Mouse (Mus musculus) lung, postnatal 0 days (tissue): ENCODE results near the gene Tas2r115. TPM values are rescaled to one million over a fixed set of nuclear protein-coding genes. Genes with fewer than 3 reads are reported as not detected.
"Not testable (repeated sequence)": the region's sequence is repeated elsewhere in the genome, so short reads cannot be mapped to it uniquely, and the experiment has no call there.

Source experiments
- ATAC-seq: fragments of 200-750 bp; cut with Nextera tagmentation; 2 replicates; pipeline ENCODE4 v1.8.0; 2017; ENCODE audit warnings: moderate library complexity
- DNase-seq: peaks from one replicate; pipeline ENCODE4 v3.0.0-alpha.2; 2016; ENCODE audit warnings: low spot score
- H3K27ac ChIP-seq: fragments of 300-500 bp; sonication (generic); 2 replicates; pipeline ENCODE4 v1.5.1; 2014; ENCODE audit warnings: antibody characterized with exemption, mild to moderate bottlenecking, low read length, mixed read lengths
- H3K27me3 ChIP-seq: fragments of 300-500 bp; sonication (generic); replicated peaks from 2 replicates; pipeline ENCODE4 v1.6.1; 2014; ENCODE audit warnings: low read length, mixed read lengths; ENCODE audit not compliant: insufficient read depth
- H3K36me3 ChIP-seq: fragments of 300-500 bp; sonication (generic); 2 replicates; pipeline ENCODE4 v1.6.1; 2014; ENCODE audit warnings: low read length, mixed read lengths; ENCODE audit not compliant: insufficient read depth
- H3K4me1 ChIP-seq: fragments of 300-500 bp; sonication (generic); 2 replicates; pipeline ENCODE4 v1.6.1; 2014; ENCODE audit warnings: antibody characterized with exemption, low read depth, low read length, mixed read lengths; ENCODE audit not compliant: insufficient read depth
- H3K4me2 ChIP-seq: fragments of 300-500 bp; sonication (generic); replicated peaks from 2 replicates; pipeline ENCODE4 v1.6.1; 2014; ENCODE audit warnings: low read depth, mild to moderate bottlenecking, low read length, moderate library complexity, mixed read lengths
- H3K4me3 ChIP-seq: fragments of 300-500 bp; sonication (generic); 2 replicates; pipeline ENCODE4 v1.5.1; 2014; ENCODE audit warnings: low read depth, low read length
- H3K9ac ChIP-seq: fragments of 300-500 bp; sonication (generic); replicated peaks from 2 replicates; pipeline ENCODE4 v1.6.1; 2014; ENCODE audit warnings: low read depth, mild to moderate bottlenecking
- H3K9me3 ChIP-seq: fragments of 300-500 bp; sonication (generic); 2 replicates; pipeline ENCODE4 v1.6.1; 2016; ENCODE audit warnings: low read length, mixed read lengths
- CTCF ChIP-seq: IDR thresholded peaks from 2 replicates; pipeline ENCODE4 v1.5.1; 2016; ENCODE audit warnings: antibody characterized with exemption, mild to moderate bottlenecking
- EP300 ChIP-seq: IDR thresholded peaks from 2 replicates; pipeline ENCODE4 v1.6.1; 2016; ENCODE audit warnings: antibody characterized with exemption, mild to moderate bottlenecking, control low read depth
- WGBS: fragments of 180-500 bp; shearing (Covaris S2); extraction: QIAGEN DNeasy Blood & Tissue Kit; methylation state at CpG from one replicate; pipeline ENCODE4 v1.1.7; 2014; 5-methylcytosine and 5-hydroxymethylcytosine counted together
- polyA plus RNA-seq: library from polyadenylated mRNA; unstranded; fragments of >200 nt; fragmentation: Nextera tagmentation; extraction: Ambion mirVana; gene quantifications from 2 replicates; pipeline ENCODE4 v1.2.1, GENCODE M21; 2015

Tas2r115 gene
- not detected in 2 replicates for polyA plus RNA-seq

- H3K36me3 ChIP-seq: no peaks in the 10 kb centered on the region
- no peak within 1 kb of the TSS for H3K4me3 ChIP-seq
- no peaks in the 10 kb centered on the region for H3K9me3 ChIP-seq
- no peak for DNase-seq
- no peak within 1 kb of the TSS for H3K27ac ChIP-seq
- H3K27me3 ChIP-seq: no peaks in the 10 kb centered on the region
- H3K4me2 ChIP-seq: no peak within 1 kb of the TSS
- WGBS: 53% methylated on average over 2 of the region's 2 CpGs
- TF ChIP-seq EP300 (no peak), CTCF (no peak)
- no peak within 1 kb of the TSS for H3K9ac ChIP-seq
- no peaks in the 10 kb centered on the region for H3K4me1 ChIP-seq
- ATAC-seq: no peak
Measured at GRCm38 (mm10) chr6:132737935-132738334, at the start of gene Tas2r115. Tas2r115 (minus strand) TSS chr6:132738035.

GRCm38 (mm10) chr6:132778062-132778461 is 40.2 kb upstream of the Tas2r115 start, which contains the start of gene Tas2r136:
Tas2r136 (minus strand) TSS chr6:132778162.
- Histone ChIP-seq H3K36me3 (no peaks in the 10 kb centered on the region), H3K27ac (no peak within 1 kb of the TSS), H3K9me3 (no peaks in the 10 kb centered on the region), H3K9ac (no peak within 1 kb of the TSS), H3K4me2 (no peak within 1 kb of the TSS), H3K4me1 (no peaks in the 10 kb centered on the region), H3K4me3 (no peak within 1 kb of the TSS), H3K27me3 (no peaks in the 10 kb centered on the region)
- TF ChIP-seq CTCF (no peak), EP300 (no peak)
- DNase-seq: no peak
- no peak for ATAC-seq

GRCm38 (mm10) chr6:132761831-132762230 is 24.0 kb upstream of the Tas2r115 start, which contains the start of gene Tas2r102:
Tas2r102 (plus strand) TSS chr6:132762131.
- Histone ChIP-seq H3K4me2 (no peak within 1 kb of the TSS), H3K9me3 (no peaks in the 10 kb centered on the region), H3K27me3 (no peaks in the 10 kb centered on the region), H3K36me3 (no peaks in the 10 kb centered on the region), H3K27ac (no peak within 1 kb of the TSS), H3K4me1 (no peaks in the 10 kb centered on the region), H3K9ac (no peak within 1 kb of the TSS), H3K4me3 (no peak within 1 kb of the TSS)
- WGBS: 92% methylated on average over 2 of the region's 2 CpGs
- TF ChIP-seq EP300 (no peak), CTCF (no peak)
- DNase-seq (no peak), ATAC-seq (no peak)

GRCm38 (mm10) chr6:132754430-132754829 is 16.6 kb upstream of the Tas2r115 start, which contains the start of gene Tas2r124:
Tas2r124 (plus strand) TSS chr6:132754730.
- no peak for TF ChIP-seq CTCF
- no peak for TF ChIP-seq EP300
- ATAC-seq: no peak
- DNase-seq: no peak
- WGBS: 86% methylated on average over 1 of the region's 1 CpGs
- Histone ChIP-seq H3K36me3 (no peaks in the 10 kb centered on the region), H3K9me3 (no peaks in the 10 kb centered on the region), H3K4me2 (no peak within 1 kb of the TSS), H3K4me3 (no peak within 1 kb of the TSS), H3K27me3 (no peaks in the 10 kb centered on the region), H3K27ac (no peak within 1 kb of the TSS), H3K4me1 (no peaks in the 10 kb centered on the region), H3K9ac (no peak within 1 kb of the TSS)

- no peak for TF ChIP-seq EP300
- no peak for TF ChIP-seq CTCF
- ATAC-seq (no peak), DNase-seq (no peak)
- 69% methylated on average over 2 of the region's 2 CpGs for WGBS
- Histone ChIP-seq H3K27me3 (no peaks in the 10 kb centered on the region), H3K4me3 (no peak overlapping the region), H3K27ac (no peak overlapping the region), H3K9ac (no peak overlapping the region), H3K36me3 (no peaks in the 10 kb centered on the region), H3K9me3 (no peaks in the 10 kb centered on the region), H3K4me2 (no peak overlapping the region), H3K4me1 (no peaks in the 10 kb centered on the region)
Measured at GRCm38 (mm10) chr6:132750206-132750605, 12.4 kb upstream of the Tas2r115 start.

GRCm38 (mm10) chr6:132711828-132712227 is 26.0 kb downstream of the Tas2r115 start, which contains the start of gene Tas2r122:
Tas2r122 (minus strand) TSS chr6:132711928.
- DNase-seq (no peak), ATAC-seq (no peak)
- no peaks in the 10 kb centered on the region for H3K4me1 ChIP-seq
- H3K27ac ChIP-seq: no peak within 1 kb of the TSS
- no peaks in the 10 kb centered on the region for H3K27me3 ChIP-seq
- no peaks in the 10 kb centered on the region for H3K36me3 ChIP-seq
- no peaks in the 10 kb centered on the region for H3K9me3 ChIP-seq
- TF ChIP-seq CTCF: no peak
- no peak for TF ChIP-seq EP300
- H3K4me3 ChIP-seq: no peak within 1 kb of the TSS
- H3K9ac ChIP-seq: no peak within 1 kb of the TSS
- no peak within 1 kb of the TSS for H3K4me2 ChIP-seq
- WGBS: 76% methylated on average over 3 of the region's 3 CpGs

GRCm38 (mm10) chr6:132700907-132701306 is 36.9 kb downstream of the Tas2r115 start, which contains the start of gene Tas2r121:
Tas2r121 (minus strand) TSS chr6:132701007.
- H3K36me3 ChIP-seq: no peaks in the 10 kb centered on the region
- H3K9ac ChIP-seq: no peak within 1 kb of the TSS
- H3K27me3 ChIP-seq: no peaks in the 10 kb centered on the region
- H3K4me1 ChIP-seq: no peaks in the 10 kb centered on the region
- H3K9me3 ChIP-seq: no peaks in the 10 kb centered on the region
- no peak for TF ChIP-seq EP300
- no peak within 1 kb of the TSS for H3K4me3 ChIP-seq
- H3K4me2 ChIP-seq: no peak within 1 kb of the TSS
- ATAC-seq: no peak
- DNase-seq: no peak
- 68% methylated on average over 1 of the region's 1 CpGs for WGBS
- no peak within 1 kb of the TSS for H3K27ac ChIP-seq

- 65% methylated on average over 7 of the region's 7 CpGs for WGBS
- not testable (repeated sequence) for H3K9ac ChIP-seq, H3K4me3 ChIP-seq, H3K36me3 ChIP-seq, DNase-seq, ATAC-seq, H3K4me2 ChIP-seq, H3K4me1 ChIP-seq, H3K27me3 ChIP-seq, H3K9me3 ChIP-seq, H3K27ac ChIP-seq
Measured at GRCm38 (mm10) chr6:132691596-132691995, 46.2 kb downstream of the Tas2r115 start.
